Mouse (Mus musculus): ENCODE measurements around the gene Unc50.

DNA sequence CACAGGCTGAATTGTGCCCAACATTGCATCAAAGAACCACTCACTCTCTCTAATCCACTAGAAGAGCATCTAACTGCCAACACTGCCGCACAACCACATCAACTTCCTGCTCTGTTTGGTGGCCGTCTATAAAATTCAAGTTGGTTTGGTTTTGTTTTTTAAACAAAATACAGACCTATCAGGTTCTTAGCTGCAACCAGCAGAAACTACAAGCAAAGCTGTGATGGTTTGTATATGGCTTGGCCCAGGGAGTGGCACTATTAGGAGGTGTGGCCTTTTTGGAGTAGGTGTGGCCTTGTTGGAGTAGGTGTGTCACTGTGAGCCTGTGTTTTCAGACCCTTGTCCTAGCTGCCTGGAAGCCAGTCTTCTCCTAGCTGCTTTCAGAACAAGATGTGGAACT is 51.4 kb downstream of the Unc50 start:
- TF ChIP-seq CTCF (conservative IDR thresholded peaks at IDR 0.05; ENCODE audit: insufficient read depth, insufficient read length, low read depth, low read length) (no peak), POLR2A (IDR thresholded peaks at IDR 0.05; ENCODE audit: low read depth, low read length) (no peak)
